Mouse (Mus musculus) c-Kit-positive CD71-positive TER-119-negative erythroid progenitor cells, embryonic 14.5 days (primary cell): ENCODE results near the gene Speer4a.
"Not testable (repeated sequence)": the region's sequence is repeated elsewhere in the genome, so short reads cannot be mapped to it uniquely, and the experiment has no call there.

Experiments
- DNase-seq: peaks from one replicate; pipeline ENCODE4 v3.0.0-alpha.2; 2013; ENCODE audit warnings: low read depth

The Speer4a gene

GRCm38 (mm10) chr5:26039458-26039857 lies at the start of gene Speer4a:
Speer4a (minus strand) TSS chr5:26039558.
- DNase-seq, result not testable (repeated sequence)

GRCm38 (mm10) chr5:26079023-26079422 lies 39.7 kb upstream of the Speer4a start:
- DNase-seq, result not testable (repeated sequence)

GRCm38 (mm10) chr5:26070716-26071115 lies 31.4 kb upstream of the Speer4a start:
- DNase-seq, result no peak

- DNase-seq, result not testable (repeated sequence)
These were observed 19.1 kb upstream of the Speer4a start, which contains the start of gene Gm7347 for GRCm38 (mm10) chr5:26058481-26058880. Gm7347 (minus strand) TSS chr5:26058581.

- not testable (repeated sequence) for DNase-seq
These were observed 16.5 kb downstream of the Speer4a start, which contains the start of gene Gm5862 for GRCm38 (mm10) chr5:26022816-26023215. Gm5862 (minus strand) TSS chr5:26022916.

GRCm38 (mm10) chr5:26007697-26008096 lies 31.7 kb downstream of the Speer4a start:
- DNase-seq, result not testable (repeated sequence)

GRCm38 (mm10) chr5:26006937-26007695 lies 32.2 kb downstream of the Speer4a start:
- DNase-seq, result not testable (repeated sequence)

GRCm38 (mm10) chr5:26004698-26005097 lies 34.7 kb downstream of the Speer4a start, which contains the start of gene Gm1979:
Gm1979 (minus strand) TSS chr5:26004798.
- not testable (repeated sequence) for DNase-seq

- DNase-seq, result not testable (repeated sequence)
These were observed 50.8 kb downstream of the Speer4a start, which contains the start of gene Gm21698 for GRCm38 (mm10) chr5:25988550-25988949. Gm21698 (minus strand) TSS chr5:25988650.
